Comparison of ENCODE assay signal across 19 mouse cellular contexts in genomic region chr4:119074596-119074995, GRCm38 (mm10). TPM values are rescaled to one million over a fixed set of nuclear protein-coding genes. Genes with fewer than 3 reads are reported as not detected.
DNase-seq lines count a peak whose midpoint lies in the region; ATAC-seq and TF ChIP-seq lines count a peak whose summit lies in the region.
"Had no signal": no experiment of that assay in that cellular context is flagged by ENCODE, and none has a peak within 500 bp of the region (broad histone marks: within the 10 kb centered on the region; RNA-seq: fewer than 3 reads in every experiment).

No protein-coding gene starts in this region.

- H3K4me3 ChIP-seq in forebrain, embryonic 10.5 days, result no peak overlapping the region
- no peak overlapping the region for H3K4me3 ChIP-seq in forebrain, embryonic 13.5 days
- H3K4me3 ChIP-seq in midbrain, embryonic 10.5 days, result no peak overlapping the region
- no peak overlapping the region for H3K4me3 ChIP-seq in midbrain, postnatal 0 days (ENCODE audit: low read depth, low read length)
- H3K4me3 ChIP-seq in embryonic facial prominence, embryonic 14.5 days (ENCODE audit: low read depth, low read length), result no peak overlapping the region
- H3K4me3 ChIP-seq: gastrocnemius, adult 2 months; heart, adult 2 months; kidney, embryonic 15.5 days; midbrain, embryonic 12.5 days had no signal

- peak; percentile 24 for DNase-seq in forebrain, embryonic 10.5 days (ENCODE audit: extremely low spot score, low spot score)
- DNase-seq in midbrain, embryonic 10.5 days (ENCODE audit: low spot score), result peak; percentile 28
- no peak for DNase-seq in midbrain, postnatal 0 days (ENCODE audit: low spot score)
- no peak for DNase-seq in embryonic facial prominence, embryonic 14.5 days (ENCODE audit: low spot score)
- DNase-seq in retina, postnatal 1 day, result peak; percentile 50
- DNase-seq in gastrocnemius, postnatal 36 days, result no peak
- no peak for DNase-seq in heart, adult 8-10 months (ENCODE audit: low spot score)
- DNase-seq: cerebellum, postnatal 14 days; gastrocnemius, adult 2 months; heart, adult 2 months; lung, postnatal 4 days; thymus, postnatal 4 days had no signal

- WGBS in forebrain, embryonic 10.5 days, result 20% methylated on average over 6 of the region's 6 CpGs
- 17% methylated on average over 5 of the region's 6 CpGs for WGBS in forebrain, embryonic 13.5 days
- WGBS in midbrain, embryonic 10.5 days, result 17% methylated on average over 6 of the region's 6 CpGs
- 35% methylated on average over 6 of the region's 6 CpGs for WGBS in midbrain, postnatal 0 days
- 16% methylated on average over 6 of the region's 6 CpGs for WGBS in embryonic facial prominence, embryonic 14.5 days

- no peak overlapping the region for H3K9ac ChIP-seq in forebrain, embryonic 13.5 days
- no peak overlapping the region for H3K9ac ChIP-seq in midbrain, postnatal 0 days (replicated peaks; ENCODE audit: low read length, poor library complexity, severe bottlenecking)
- H3K9ac ChIP-seq in embryonic facial prominence, embryonic 14.5 days (ENCODE audit: low read depth, low read length), result no peak overlapping the region
- H3K9ac ChIP-seq: hindbrain, embryonic 14.5 days; kidney, embryonic 15.5 days; midbrain, embryonic 12.5 days had no signal

- intact Hi-C loops in gastrocnemius, postnatal 36 days (cut with DNase I), result no loop called here

- no peak for ATAC-seq in forebrain, embryonic 13.5 days
- ATAC-seq in midbrain, postnatal 0 days (ENCODE audit: low FRiP score), result no peak
- ATAC-seq in embryonic facial prominence, embryonic 14.5 days (ENCODE audit: low read depth), result no peak
- ATAC-seq: forebrain, embryonic 16.5 days; intestine, embryonic 16.5 days; Patski had no signal

- no peak for TF ChIP-seq CTCF in midbrain, postnatal 0 days (IDR thresholded peaks at IDR 0.05)

- H3K36me3 ChIP-seq in forebrain, embryonic 10.5 days (replicated peaks), result no peaks in the 10 kb centered on the region
- H3K36me3 ChIP-seq in forebrain, embryonic 13.5 days (ENCODE audit: poor library complexity, severe bottlenecking), result no peaks in the 10 kb centered on the region
- H3K36me3 ChIP-seq in midbrain, embryonic 10.5 days, result no peaks in the 10 kb centered on the region
- H3K36me3 ChIP-seq in midbrain, postnatal 0 days (ENCODE audit: insufficient read depth, low read length), result no peaks in the 10 kb centered on the region
- no peaks in the 10 kb centered on the region for H3K36me3 ChIP-seq in embryonic facial prominence, embryonic 14.5 days (ENCODE audit: control insufficient read depth, insufficient read depth, low read length)
- H3K36me3 ChIP-seq: kidney, embryonic 15.5 days; midbrain, embryonic 12.5 days had no signal

- H3K27ac ChIP-seq in forebrain, embryonic 10.5 days, result peak overlapping the region; percentile 94
- no peak overlapping the region for H3K27ac ChIP-seq in forebrain, embryonic 13.5 days
- peak overlapping the region; percentile 94 for H3K27ac ChIP-seq in midbrain, embryonic 10.5 days (replicated peaks)
- H3K27ac ChIP-seq in midbrain, postnatal 0 days (ENCODE audit: low read depth, low read length), result no peak overlapping the region
- peak overlapping the region; percentile 15; the same call in 1 of the 2 replicates for H3K27ac ChIP-seq in embryonic facial prominence, embryonic 14.5 days (replicated peaks; ENCODE audit: low read depth, low read length)
- H3K27ac ChIP-seq: gastrocnemius, adult 2 months; heart, adult 2 months; hindbrain, embryonic 14.5 days; midbrain, embryonic 12.5 days had no signal

- peaks cover 80% of the 10 kb centered on the region for H3K4me1 ChIP-seq in forebrain, embryonic 10.5 days
- peaks cover 38% of the 10 kb centered on the region for H3K4me1 ChIP-seq in forebrain, embryonic 13.5 days
- H3K4me1 ChIP-seq in midbrain, embryonic 10.5 days, result peaks cover 82% of the 10 kb centered on the region
- 0 out of 2 replicates have a peak, but pooled peaks cover 8% of the 10 kb centered on the region for H3K4me1 ChIP-seq in midbrain, postnatal 0 days (ENCODE audit: insufficient read depth, low read length)
- peaks cover 40% of the 10 kb centered on the region for H3K4me1 ChIP-seq in embryonic facial prominence, embryonic 14.5 days (ENCODE audit: control insufficient read depth, insufficient read depth, low read length)

- peaks cover 16% of the 10 kb centered on the region; the same call in 1 of the 2 replicates for H3K27me3 ChIP-seq in forebrain, embryonic 10.5 days (ENCODE audit: poor library complexity, severe bottlenecking)
- peaks cover 16% of the 10 kb centered on the region; the same call in 1 of the 2 replicates for H3K27me3 ChIP-seq in forebrain, embryonic 13.5 days
- no peaks in the 10 kb centered on the region; the same call in 1 of the 2 replicates for H3K27me3 ChIP-seq in midbrain, embryonic 10.5 days (ENCODE audit: low read depth, poor library complexity, severe bottlenecking)
- H3K27me3 ChIP-seq in midbrain, postnatal 0 days (ENCODE audit: insufficient read depth, low read length), result peaks cover 19% of the 10 kb centered on the region; the same call in 1 of the 2 replicates
- H3K27me3 ChIP-seq in embryonic facial prominence, embryonic 14.5 days (replicated peaks; ENCODE audit: control insufficient read depth, insufficient read depth, low read length), result peaks cover 11% of the 10 kb centered on the region
- H3K27me3 ChIP-seq: Patski had no signal

- H3K9me3 ChIP-seq in forebrain, embryonic 10.5 days, result no peaks in the 10 kb centered on the region; the same call in 1 of the 2 replicates
- H3K9me3 ChIP-seq in forebrain, embryonic 13.5 days (replicated peaks), result no peaks in the 10 kb centered on the region
- H3K9me3 ChIP-seq in midbrain, embryonic 10.5 days (replicated peaks), result no peaks in the 10 kb centered on the region
- H3K9me3 ChIP-seq in midbrain, postnatal 0 days (ENCODE audit: low read length), result no peaks in the 10 kb centered on the region
- no peaks in the 10 kb centered on the region for H3K9me3 ChIP-seq in embryonic facial prominence, embryonic 14.5 days (ENCODE audit: control insufficient read depth, low read length)
- H3K9me3 ChIP-seq: kidney, embryonic 15.5 days; midbrain, embryonic 12.5 days had no signal

- no peak overlapping the region for H3K4me2 ChIP-seq in forebrain, embryonic 13.5 days
- H3K4me2 ChIP-seq in midbrain, postnatal 0 days (ENCODE audit: low read depth, low read length, poor library complexity, severe bottlenecking), result no peak overlapping the region
- H3K4me2 ChIP-seq in embryonic facial prominence, embryonic 14.5 days (ENCODE audit: low read depth, low read length), result no peak overlapping the region
- H3K4me2 ChIP-seq: hindbrain, embryonic 14.5 days; kidney, embryonic 15.5 days; midbrain, embryonic 12.5 days had no signal

RNA-seq across cellular contexts. Expression of gene Slc2a1, which starts 33.9 kb away (rescaled TPM):
- polyA plus RNA-seq in forebrain, embryonic 10.5 days (2016; fragmentation: Nextera tagmentation; extraction: Ambion mirVana), result 204 and 222 TPM in 2 replicates
- 95.4 and 96.2 TPM in 2 replicates for polyA plus RNA-seq in forebrain, embryonic 13.5 days (2015; fragmentation: Nextera tagmentation; extraction: Ambion mirVana)
- polyA plus RNA-seq in midbrain, embryonic 10.5 days (2016; fragmentation: Nextera tagmentation; extraction: Ambion mirVana), result 212 and 273 TPM in 2 replicates
- total RNA-seq in midbrain, postnatal 0 days (2014; rRNA removed), result 85.1 and 104 TPM in 2 replicates
- polyA plus RNA-seq in midbrain, postnatal 0 days (2015; fragmentation: Nextera tagmentation; extraction: Ambion mirVana), result 43.1 and 46.4 TPM in 2 replicates
- polyA plus RNA-seq in embryonic facial prominence, embryonic 14.5 days (2014; fragmentation: Nextera tagmentation; extraction: Ambion mirVana), result 94.2 and 111 TPM in 2 replicates
- total RNA-seq in gastrocnemius, postnatal 36 days (2021), result 1 to 10 TPM; 4.3 to 5.0 TPM
- total RNA-seq in heart, adult 8-10 months (2022), result 10 to 100 TPM; 12.6 to 22.5 (median 14.9) TPM

Comparison
In these comparisons a context has a peak if more than half of its experiments do, and no peak if none do; other contexts are left out.
1. DNase-seq: peak in forebrain, embryonic 10.5 days (single experiment), midbrain, embryonic 10.5 days (single experiment) and retina, postnatal 1 day (single experiment); none in midbrain, postnatal 0 days (single experiment), embryonic facial prominence, embryonic 14.5 days (single experiment), gastrocnemius, postnatal 36 days (0 of 2) and heart, adult 8-10 months (single experiment).
2. H3K27ac ChIP-seq: peak in forebrain, embryonic 10.5 days (single experiment), midbrain, embryonic 10.5 days (single experiment) and embryonic facial prominence, embryonic 14.5 days (single experiment); none in forebrain, embryonic 13.5 days (single experiment) and midbrain, postnatal 0 days (single experiment).